Mouse (Mus musculus): Measurements from ENCODE around the gene Stk11. TPM values are rescaled to one million over a fixed set of nuclear protein-coding genes. Genes with fewer than 3 reads are reported as not detected.

Stk11 gene
- total RNA-seq (2017): 106 and 153 TPM in 2 replicates

- ATAC-seq (replicated peaks in 1 of 2; ENCODE audit: insufficient read depth in 1 of 2, low FRiP score in 2 of 2, low TSS enrichment in 1 of 2, low read depth in 1 of 2, poor library complexity in 2 of 2, severe bottlenecking in 2 of 2): peak; percentile 91 to 93
These were observed at the start of gene Stk11 for GRCm38 (mm10) chr10:80115290-80115943. Gene Stk11, plus strand, starts transcription at chr10:80115803.

DNA sequence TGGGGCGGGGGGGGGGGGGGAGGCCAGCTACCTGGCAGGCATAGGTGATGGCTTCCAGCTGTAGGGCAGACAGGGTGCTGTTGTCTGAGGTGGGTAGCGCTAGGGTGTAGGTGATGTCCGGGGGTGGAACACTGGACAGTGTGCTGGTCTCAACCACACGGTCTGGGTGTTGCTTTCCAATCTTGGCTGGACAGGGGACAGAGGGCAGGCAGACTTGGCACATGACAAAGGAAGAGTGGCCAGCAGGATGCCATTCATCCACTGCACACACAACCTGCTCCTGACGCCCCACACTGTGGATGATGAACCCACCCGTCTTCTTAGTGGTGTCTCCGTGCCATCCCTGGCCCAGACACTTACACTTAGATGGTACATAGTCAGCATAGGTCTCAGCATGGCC, 46.4 kb upstream of the Stk11 start:
- no peak for ATAC-seq (replicated peaks in 1 of 2; ENCODE audit: insufficient read depth in 1 of 2, low FRiP score in 2 of 2, low TSS enrichment in 1 of 2, low read depth in 1 of 2, poor library complexity in 2 of 2, severe bottlenecking in 2 of 2)

- no peak for ATAC-seq (replicated peaks in 1 of 2; ENCODE audit: insufficient read depth in 1 of 2, low FRiP score in 2 of 2, low TSS enrichment in 1 of 2, low read depth in 1 of 2, poor library complexity in 2 of 2, severe bottlenecking in 2 of 2)
These were observed 45.6 kb upstream of the Stk11 start for GRCm38 (mm10) chr10:80069948-80070450.

- ATAC-seq (replicated peaks in 1 of 2; ENCODE audit: insufficient read depth in 1 of 2, low FRiP score in 2 of 2, low TSS enrichment in 1 of 2, low read depth in 1 of 2, poor library complexity in 2 of 2, severe bottlenecking in 2 of 2): peak; percentile 59 to 61
These were observed 44.6 kb upstream of the Stk11 start for GRCm38 (mm10) chr10:80070837-80071515.

- ATAC-seq (replicated peaks in 1 of 2; ENCODE audit: insufficient read depth in 1 of 2, low FRiP score in 2 of 2, low TSS enrichment in 1 of 2, low read depth in 1 of 2, poor library complexity in 2 of 2, severe bottlenecking in 2 of 2): no peak
These were observed 44.1 kb upstream of the Stk11 start for GRCm38 (mm10) chr10:80071516-80071900.

- no peak for ATAC-seq (replicated peaks in 1 of 2; ENCODE audit: insufficient read depth in 1 of 2, low FRiP score in 2 of 2, low TSS enrichment in 1 of 2, low read depth in 1 of 2, poor library complexity in 2 of 2, severe bottlenecking in 2 of 2)
These were observed 42.7 kb upstream of the Stk11 start for GRCm38 (mm10) chr10:80072623-80073489.

- ATAC-seq (replicated peaks in 1 of 2; ENCODE audit: insufficient read depth in 1 of 2, low FRiP score in 2 of 2, low TSS enrichment in 1 of 2, low read depth in 1 of 2, poor library complexity in 2 of 2, severe bottlenecking in 2 of 2): peak; percentile 79 to 83
These were observed 40.6 kb upstream of the Stk11 start for GRCm38 (mm10) chr10:80074813-80075601.

DNA sequence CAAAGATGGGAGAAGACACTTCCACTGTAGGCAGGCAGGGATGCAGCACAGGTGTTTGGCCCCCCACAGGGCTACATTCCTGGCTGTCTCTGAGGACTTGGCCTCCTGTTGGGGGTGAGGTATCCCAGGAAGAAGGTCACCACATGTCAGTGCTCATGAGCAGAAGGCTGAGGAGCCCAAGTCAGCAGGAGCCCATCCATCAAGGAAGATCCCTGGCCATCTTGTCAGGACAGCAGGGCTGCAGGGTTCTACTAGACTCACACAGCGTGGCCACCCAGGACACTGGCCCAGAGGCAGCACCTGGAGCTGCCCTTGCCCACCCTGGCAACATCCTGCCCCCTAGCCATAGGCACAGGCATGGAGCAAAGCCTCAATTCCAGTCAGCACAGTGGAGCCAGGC, 39.7 kb upstream of the Stk11 start:
- no peak for ATAC-seq (replicated peaks in 1 of 2; ENCODE audit: insufficient read depth in 1 of 2, low FRiP score in 2 of 2, low TSS enrichment in 1 of 2, low read depth in 1 of 2, poor library complexity in 2 of 2, severe bottlenecking in 2 of 2)

- ATAC-seq (replicated peaks in 1 of 2; ENCODE audit: insufficient read depth in 1 of 2, low FRiP score in 2 of 2, low TSS enrichment in 1 of 2, low read depth in 1 of 2, poor library complexity in 2 of 2, severe bottlenecking in 2 of 2): no peak
These were observed 39.2 kb upstream of the Stk11 start for GRCm38 (mm10) chr10:80076386-80076785.

- ATAC-seq (replicated peaks in 1 of 2; ENCODE audit: insufficient read depth in 1 of 2, low FRiP score in 2 of 2, low TSS enrichment in 1 of 2, low read depth in 1 of 2, poor library complexity in 2 of 2, severe bottlenecking in 2 of 2): no peak
These were observed 38.3 kb upstream of the Stk11 start for GRCm38 (mm10) chr10:80077312-80077711.

DNA sequence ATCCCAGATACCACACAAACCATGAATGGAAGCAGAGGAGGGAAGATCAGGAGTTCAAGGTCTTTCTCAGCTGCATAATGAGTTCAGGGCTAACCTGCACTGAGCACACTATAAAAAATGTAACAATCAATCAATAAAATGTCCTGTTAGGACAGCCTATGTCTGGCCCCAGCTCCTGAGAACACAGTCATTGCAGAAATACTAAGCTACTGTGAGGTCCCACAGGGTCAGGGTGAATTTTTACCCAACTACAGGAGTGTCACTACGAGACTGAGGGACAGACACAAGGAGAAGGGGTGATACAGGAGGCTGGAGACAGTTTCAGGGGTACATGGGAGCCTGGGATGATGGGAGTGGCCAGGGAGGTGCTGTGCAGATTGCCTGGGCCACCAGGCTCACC, 37.2 kb upstream of the Stk11 start:
- ATAC-seq (replicated peaks in 1 of 2; ENCODE audit: insufficient read depth in 1 of 2, low FRiP score in 2 of 2, low TSS enrichment in 1 of 2, low read depth in 1 of 2, poor library complexity in 2 of 2, severe bottlenecking in 2 of 2): no peak

GRCm38 (mm10) chr10:80080396-80081070, 35.1 kb upstream of the Stk11 start:
- no peak for ATAC-seq (replicated peaks in 1 of 2; ENCODE audit: insufficient read depth in 1 of 2, low FRiP score in 2 of 2, low TSS enrichment in 1 of 2, low read depth in 1 of 2, poor library complexity in 2 of 2, severe bottlenecking in 2 of 2)

- no peak; a peak in 1 of 4 replicates for ATAC-seq (replicated peaks in 1 of 2; ENCODE audit: insufficient read depth in 1 of 2, low FRiP score in 2 of 2, low TSS enrichment in 1 of 2, low read depth in 1 of 2, poor library complexity in 2 of 2, severe bottlenecking in 2 of 2)
These were observed 34.5 kb upstream of the Stk11 start for GRCm38 (mm10) chr10:80081075-80081474.

DNA sequence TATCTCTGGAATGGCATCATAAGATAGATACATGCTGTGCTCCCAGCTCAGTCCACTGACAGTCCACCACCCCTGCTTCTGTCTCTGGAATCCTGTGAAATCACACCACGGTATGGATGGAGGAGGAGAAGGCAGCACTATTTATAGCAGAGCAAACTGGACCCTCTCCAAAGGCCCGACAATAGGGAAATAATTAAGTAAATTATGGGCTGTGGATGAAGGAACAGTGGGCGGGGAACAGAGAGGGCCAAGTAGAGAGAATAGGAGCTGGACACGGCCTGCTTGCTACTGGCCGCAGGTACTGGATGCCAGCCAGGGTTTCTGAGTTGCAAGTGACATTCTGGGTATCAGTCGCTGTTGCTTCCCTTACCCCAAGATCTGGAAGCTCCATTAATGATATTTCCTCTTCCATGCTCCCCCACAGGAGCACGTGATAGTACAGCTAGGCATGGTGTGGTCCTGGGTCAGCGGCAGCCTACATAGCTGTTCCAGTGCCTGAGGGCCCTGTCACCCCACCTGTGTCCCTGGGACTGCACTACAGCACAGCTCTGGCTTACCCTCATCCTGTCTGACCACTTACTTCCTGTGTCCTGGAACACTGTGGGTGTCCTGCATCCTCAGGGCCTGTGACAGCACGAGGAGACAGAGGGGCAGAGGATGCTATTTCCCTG, 30.7 kb upstream of the Stk11 start:
- ATAC-seq (replicated peaks in 1 of 2; ENCODE audit: insufficient read depth in 1 of 2, low FRiP score in 2 of 2, low TSS enrichment in 1 of 2, low read depth in 1 of 2, poor library complexity in 2 of 2, severe bottlenecking in 2 of 2): no peak

DNA sequence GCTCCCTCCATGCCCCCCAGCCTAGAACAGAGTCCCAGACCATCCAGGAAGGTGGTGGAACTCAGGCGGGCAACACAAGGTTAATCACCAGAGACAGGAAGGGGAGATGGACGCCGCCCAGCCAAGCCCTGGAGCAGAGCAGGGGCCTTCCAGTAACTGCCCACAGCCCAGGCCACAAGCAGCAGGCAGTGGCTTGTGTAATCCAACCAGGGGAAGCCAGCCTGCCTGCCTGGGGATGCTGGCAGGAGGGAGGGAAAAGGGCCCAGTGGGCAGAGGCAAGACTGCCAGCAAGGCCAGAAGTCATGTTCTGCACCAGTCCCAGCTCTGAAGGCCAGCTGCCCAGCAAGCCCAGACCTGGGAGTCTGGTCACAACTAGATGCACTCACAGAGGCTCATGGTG, 28.8 kb upstream of the Stk11 start:
- ATAC-seq (replicated peaks in 1 of 2; ENCODE audit: insufficient read depth in 1 of 2, low FRiP score in 2 of 2, low TSS enrichment in 1 of 2, low read depth in 1 of 2, poor library complexity in 2 of 2, severe bottlenecking in 2 of 2): peak; percentile 71 to 78

- ATAC-seq (replicated peaks in 1 of 2; ENCODE audit: insufficient read depth in 1 of 2, low FRiP score in 2 of 2, low TSS enrichment in 1 of 2, low read depth in 1 of 2, poor library complexity in 2 of 2, severe bottlenecking in 2 of 2): peak; percentile 23 to 26; a peak in 1 of 4 replicates
These were observed 28.1 kb upstream of the Stk11 start for GRCm38 (mm10) chr10:80087483-80087882.

Measured in hematopoietic stem cell, adult 5-6 weeks (primary cell).